Mouse (Mus musculus) lung, postnatal 36 days (tissue): ENCODE results near the gene Tma7.

ENCODE experiments used
- DNase-seq: peaks from one replicate; pipeline ENCODE4 v3.0.0; 2022; ENCODE audit warnings: mixed read lengths

Gene Tma7

GRCm38 (mm10) chr9:109039681-109040080 is 42.7 kb downstream of the Tma7 start:
- no peak for DNase-seq

GRCm38 (mm10) chr9:109038901-109039364 is 43.5 kb downstream of the Tma7 start:
- peak; percentile 87 for DNase-seq

GRCm38 (mm10) chr9:109038086-109038895 is 44.1 kb downstream of the Tma7 start, which contains the start of gene Shisa5:
Gene Shisa5, plus strand, starts transcription at chr9:109038565.
- peak; percentile 90 for DNase-seq

- no peak for DNase-seq
Observed at GRCm38 (mm10) chr9:109032435-109032834, 50.0 kb downstream of the Tma7 start.

- no peak for DNase-seq
Observed at GRCm38 (mm10) chr9:109031686-109032085, 50.7 kb downstream of the Tma7 start.

GRCm38 (mm10) chr9:109031001-109031400 is 51.4 kb downstream of the Tma7 start:
- DNase-seq = no peak

GRCm38 (mm10) chr9:109030312-109030711 is 52.1 kb downstream of the Tma7 start:
- no peak for DNase-seq

GRCm38 (mm10) chr9:109028919-109029318 is 53.5 kb downstream of the Tma7 start:
- no peak for DNase-seq

GRCm38 (mm10) chr9:109028421-109028820 is 54.0 kb downstream of the Tma7 start:
- no peak for DNase-seq

- no peak for DNase-seq
Observed at GRCm38 (mm10) chr9:109027521-109027920, 54.9 kb downstream of the Tma7 start.
